Mouse (Mus musculus) spleen, postnatal 36 days (tissue): ENCODE results near the gene Zmiz2.
A peak's percentile ranks its signal among the peaks of the same experiment; 100 is the strongest.
"Not testable (repeated sequence)": the region's sequence is repeated elsewhere in the genome, so short reads cannot be mapped to it uniquely, and the experiment has no call there.

Source experiments
- DNase-seq, 2 experiments: peaks; one replicate each; pipeline ENCODE4 v3.0.0; 2022; ENCODE audit warnings: low spot score in 2 of 2, mixed read lengths in 1 of 2

Gene Zmiz2

GRCm38 (mm10) chr11:6388726-6389413 is at the start of gene Zmiz2:
Gene Zmiz2, plus strand, starts transcription at chr11:6389074.
- peak; percentile 92 for DNase-seq

- DNase-seq = no peak
Measured at GRCm38 (mm10) chr11:6345956-6346355, 42.9 kb upstream of the Zmiz2 start.

GRCm38 (mm10) chr11:6346966-6347365 is 41.9 kb upstream of the Zmiz2 start:
- DNase-seq = no peak

- DNase-seq = no peak
Measured at GRCm38 (mm10) chr11:6348681-6349200, 40.1 kb upstream of the Zmiz2 start.

GRCm38 (mm10) chr11:6349586-6349985 is 39.3 kb upstream of the Zmiz2 start:
- no peak for DNase-seq

- no peak for DNase-seq
Measured at GRCm38 (mm10) chr11:6355106-6355505, 33.8 kb upstream of the Zmiz2 start.

GRCm38 (mm10) chr11:6364581-6365275 is 24.1 kb upstream of the Zmiz2 start:
- no peak for DNase-seq

- peak; percentile 82 to 84 for DNase-seq
Measured at GRCm38 (mm10) chr11:6365885-6366284, 23.0 kb upstream of the Zmiz2 start.

GRCm38 (mm10) chr11:6366434-6366833 is 22.4 kb upstream of the Zmiz2 start:
- DNase-seq = no peak

GRCm38 (mm10) chr11:6367156-6367555 is 21.7 kb upstream of the Zmiz2 start:
- no peak for DNase-seq

GRCm38 (mm10) chr11:6367986-6368385 is 20.9 kb upstream of the Zmiz2 start:
- DNase-seq = not testable (repeated sequence)

GRCm38 (mm10) chr11:6371376-6372155 is 17.3 kb upstream of the Zmiz2 start:
- no peak for DNase-seq

GRCm38 (mm10) chr11:6372784-6373183 is 16.1 kb upstream of the Zmiz2 start:
- DNase-seq = no peak

- DNase-seq = no peak
Measured at GRCm38 (mm10) chr11:6380916-6381315, 8.0 kb upstream of the Zmiz2 start.

- DNase-seq = no peak
Measured at GRCm38 (mm10) chr11:6388126-6388725, 648 bp upstream of the Zmiz2 start.

- peak in 1 of 2 experiments; percentile 38 for DNase-seq
Measured at GRCm38 (mm10) chr11:6389483-6389921, 628 bp downstream of the Zmiz2 start.

- no peak for DNase-seq
Measured at GRCm38 (mm10) chr11:6390376-6391053, 1.6 kb downstream of the Zmiz2 start.

- DNase-seq = peak; percentile 83
Measured at GRCm38 (mm10) chr11:6391516-6392276, 2.8 kb downstream of the Zmiz2 start.

GRCm38 (mm10) chr11:6392857-6393256 is 4.0 kb downstream of the Zmiz2 start:
- DNase-seq = no peak

- DNase-seq = no peak
Measured at GRCm38 (mm10) chr11:6393866-6394265, 5.0 kb downstream of the Zmiz2 start.
